Mouse (Mus musculus) limb, embryonic 15.5 days (tissue): ENCODE results near the gene Osbpl2. TPM values are rescaled to one million over a fixed set of nuclear protein-coding genes. Genes with fewer than 3 reads are reported as not detected.

Experiments
- ATAC-seq: fragments of 200-750 bp; cut with Nextera tagmentation; 2 replicates; pipeline ENCODE4 v1.8.0; 2017; ENCODE audit warnings: low read depth, moderate TSS enrichment; ENCODE audit not compliant: insufficient number of reproducible peaks, low FRiP score, low TSS enrichment
- H3K27ac ChIP-seq: fragments of 300-500 bp; sonication (generic); 2 replicates; pipeline ENCODE4 v1.5.1; 2015; ENCODE audit warnings: moderate library complexity, mild to moderate bottlenecking, inconsistent platforms
- H3K27me3 ChIP-seq: fragments of 300-500 bp; sonication (generic); 2 replicates; pipeline ENCODE4 v1.6.1; 2015; ENCODE audit warnings: inconsistent platforms
- H3K36me3 ChIP-seq: fragments of 300-500 bp; sonication (generic); 2 replicates; pipeline ENCODE4 v1.6.1; 2015; ENCODE audit warnings: inconsistent platforms
- H3K4me1 ChIP-seq: fragments of 300-500 bp; sonication (generic); 2 replicates; pipeline ENCODE4 v1.6.1; 2015; ENCODE audit warnings: inconsistent platforms
- H3K4me2 ChIP-seq: fragments of 300-500 bp; sonication (generic); 2 replicates; pipeline ENCODE4 v1.6.1; 2015; ENCODE audit warnings: mild to moderate bottlenecking, inconsistent platforms
- H3K4me3 ChIP-seq: fragments of 300-500 bp; sonication (generic); 2 replicates; pipeline ENCODE4 v1.5.1; 2015; ENCODE audit warnings: mild to moderate bottlenecking, inconsistent platforms
- H3K9ac ChIP-seq: fragments of 300-500 bp; sonication (generic); 2 replicates; pipeline ENCODE4 v1.6.1; 2015; ENCODE audit warnings: inconsistent platforms
- H3K9me3 ChIP-seq: fragments of 300-500 bp; sonication (generic); 2 replicates; pipeline ENCODE4 v1.6.1; 2016; ENCODE audit warnings: inconsistent platforms
- WGBS: fragments of 180-500 bp; shearing (Covaris S2); methylation state at CpG from one replicate; pipeline ENCODE4 v1.1.7; 2015; 5-methylcytosine and 5-hydroxymethylcytosine counted together
- polyA plus RNA-seq: library from polyadenylated mRNA; unstranded; fragments of >200 nt; fragmentation: Nextera tagmentation; extraction: Ambion mirVana; gene quantifications from 2 replicates; pipeline ENCODE4 v1.2.1, GENCODE M21; 2015

Osbpl2 gene
- polyA plus RNA-seq, 1 experiment from 2014 or later = 45.2 TPM

GRCm38 (mm10) chr2:180196610-180197322 is 77.7 kb downstream of the Osbpl2 start:
- H3K27me3 ChIP-seq = no peaks in the 10 kb centered on the region
- H3K4me2 ChIP-seq = no peak overlapping the region
- no peak overlapping the region for H3K27ac ChIP-seq
- H3K36me3 ChIP-seq = 0 out of 2 replicates have a peak, but pooled peaks cover 3% of the 10 kb centered on the region
- no peak overlapping the region for H3K4me3 ChIP-seq
- H3K9me3 ChIP-seq = no peaks in the 10 kb centered on the region
- no peaks in the 10 kb centered on the region for H3K4me1 ChIP-seq
- no peak overlapping the region for H3K9ac ChIP-seq
- 72% methylated on average over 8 of the region's 12 CpGs for whole genome bisulfite sequencing
- ATAC-seq = no peak

- H3K27me3 ChIP-seq = no peaks in the 10 kb centered on the region
- no peak overlapping the region for H3K4me2 ChIP-seq
- H3K27ac ChIP-seq = no peak overlapping the region
- H3K9me3 ChIP-seq = no peaks in the 10 kb centered on the region
- no peaks in the 10 kb centered on the region for H3K4me1 ChIP-seq
- 79% methylated on average over 10 of the region's 10 CpGs for WGBS
- no peak for ATAC-seq
- H3K36me3 ChIP-seq = 0 out of 2 replicates have a peak, but pooled peaks cover 3% of the 10 kb centered on the region
- H3K9ac ChIP-seq = no peak overlapping the region
- no peak overlapping the region for H3K4me3 ChIP-seq
Observed at GRCm38 (mm10) chr2:180197323-180198037, 78.4 kb downstream of the Osbpl2 start.

GRCm38 (mm10) chr2:180198782-180199181 is 79.7 kb downstream of the Osbpl2 start:
- Histone ChIP-seq H3K4me2 (no peak overlapping the region), H3K36me3 (0 out of 2 replicates have a peak, but pooled peaks cover 3% of the 10 kb centered on the region), H3K27ac (no peak overlapping the region), H3K9ac (no peak overlapping the region), H3K4me3 (no peak overlapping the region), H3K4me1 (no peaks in the 10 kb centered on the region), H3K9me3 (no peaks in the 10 kb centered on the region), H3K27me3 (no peaks in the 10 kb centered on the region)
- WGBS = 90% methylated on average over 10 of the region's 10 CpGs
- ATAC-seq = no peak

- Histone ChIP-seq H3K4me1 (peaks cover 5% of the 10 kb centered on the region; the same call in 1 of the 2 replicates), H3K27ac (no peak overlapping the region), H3K4me3 (no peak overlapping the region), H3K9ac (no peak overlapping the region), H3K36me3 (0 out of 2 replicates have a peak, but pooled peaks cover 3% of the 10 kb centered on the region), H3K27me3 (no peaks in the 10 kb centered on the region), H3K9me3 (no peaks in the 10 kb centered on the region), H3K4me2 (no peak overlapping the region)
- WGBS = 78% methylated on average over 11 of the region's 11 CpGs
- no peak for ATAC-seq
Observed at GRCm38 (mm10) chr2:180200681-180201080, 81.6 kb downstream of the Osbpl2 start.

- no peak for ATAC-seq
- 66% methylated on average over 9 of the region's 9 CpGs for WGBS
- H3K36me3 ChIP-seq = no peaks in the 10 kb centered on the region
Observed at GRCm38 (mm10) chr2:180201303-180201702, 82.2 kb downstream of the Osbpl2 start.

GRCm38 (mm10) chr2:180202263-180202662 is 83.2 kb downstream of the Osbpl2 start:
- WGBS = 85% methylated on average over 14 of the region's 14 CpGs
- Histone ChIP-seq H3K27ac (no peak overlapping the region), H3K4me1 (peaks cover 5% of the 10 kb centered on the region; the same call in 1 of the 2 replicates), H3K27me3 (no peaks in the 10 kb centered on the region), H3K4me2 (no peak overlapping the region), H3K9me3 (no peaks in the 10 kb centered on the region), H3K9ac (no peak overlapping the region), H3K36me3 (0 out of 2 replicates have a peak, but pooled peaks cover 2% of the 10 kb centered on the region), H3K4me3 (no peak overlapping the region)
- ATAC-seq = no peak

More at GRCm38 (mm10) chr2:180201303-180201702, 82.2 kb downstream of the Osbpl2 start:
- H3K4me1 ChIP-seq = peaks cover 5% of the 10 kb centered on the region; the same call in 1 of the 2 replicates
- no peaks in the 10 kb centered on the region for H3K9me3 ChIP-seq
- no peak overlapping the region for H3K27ac ChIP-seq
- H3K4me3 ChIP-seq = no peak overlapping the region
- no peak overlapping the region for H3K9ac ChIP-seq
- no peaks in the 10 kb centered on the region for H3K27me3 ChIP-seq
- no peak overlapping the region for H3K4me2 ChIP-seq

GRCm38 (mm10) chr2:180202805-180203204 is 83.7 kb downstream of the Osbpl2 start:
- no peaks in the 10 kb centered on the region for H3K27me3 ChIP-seq
- no peak for ATAC-seq
- no peak overlapping the region for H3K9ac ChIP-seq
- H3K27ac ChIP-seq = no peak overlapping the region
- no peak overlapping the region for H3K4me3 ChIP-seq
- WGBS = 82% methylated on average over 10 of the region's 10 CpGs
- no peaks in the 10 kb centered on the region for H3K9me3 ChIP-seq
- H3K4me1 ChIP-seq = peaks cover 5% of the 10 kb centered on the region; the same call in 1 of the 2 replicates
- H3K4me2 ChIP-seq = no peak overlapping the region
- H3K36me3 ChIP-seq = 0 out of 2 replicates have a peak, but pooled peaks cover 2% of the 10 kb centered on the region

- WGBS = 72% methylated on average over 9 of the region's 9 CpGs
- H3K4me1 ChIP-seq = peaks cover 5% of the 10 kb centered on the region; the same call in 1 of the 2 replicates
- H3K4me3 ChIP-seq = no peak overlapping the region
- 0 out of 2 replicates have a peak, but pooled peaks cover 2% of the 10 kb centered on the region for H3K36me3 ChIP-seq
- no peak overlapping the region for H3K9ac ChIP-seq
- no peak overlapping the region for H3K27ac ChIP-seq
- H3K4me2 ChIP-seq = no peak overlapping the region
- no peaks in the 10 kb centered on the region for H3K9me3 ChIP-seq
- no peaks in the 10 kb centered on the region for H3K27me3 ChIP-seq
- ATAC-seq = no peak
Observed at GRCm38 (mm10) chr2:180204501-180204900, 85.4 kb downstream of the Osbpl2 start.

GRCm38 (mm10) chr2:180205083-180205955 is 86.2 kb downstream of the Osbpl2 start:
- Histone ChIP-seq H3K27me3 (no peaks in the 10 kb centered on the region), H3K27ac (no peak overlapping the region), H3K36me3 (0 out of 2 replicates have a peak, but pooled peaks cover 2% of the 10 kb centered on the region), H3K4me2 (no peak overlapping the region), H3K4me1 (peaks cover 5% of the 10 kb centered on the region; the same call in 1 of the 2 replicates), H3K9ac (no peak overlapping the region), H3K9me3 (no peaks in the 10 kb centered on the region), H3K4me3 (no peak overlapping the region)
- no peak for ATAC-seq
- WGBS = 81% methylated on average over 12 of the region's 12 CpGs

- H3K4me3 ChIP-seq = no peak overlapping the region
- WGBS = 81% methylated on average over 2 of the region's 2 CpGs
- no peak overlapping the region for H3K27ac ChIP-seq
- H3K27me3 ChIP-seq = no peaks in the 10 kb centered on the region
- 0 out of 2 replicates have a peak, but pooled peaks cover 2% of the 10 kb centered on the region for H3K36me3 ChIP-seq
- H3K4me1 ChIP-seq = peaks cover 5% of the 10 kb centered on the region; the same call in 1 of the 2 replicates
- H3K4me2 ChIP-seq = no peak overlapping the region
- H3K9me3 ChIP-seq = no peaks in the 10 kb centered on the region
- ATAC-seq = no peak
- H3K9ac ChIP-seq = no peak overlapping the region
Observed at GRCm38 (mm10) chr2:180205956-180206280, 86.8 kb downstream of the Osbpl2 start.

GRCm38 (mm10) chr2:180207840-180208239 is 88.7 kb downstream of the Osbpl2 start:
- Histone ChIP-seq H3K27ac (no peak overlapping the region), H3K9me3 (no peaks in the 10 kb centered on the region), H3K36me3 (0 out of 2 replicates have a peak, but pooled peaks cover 2% of the 10 kb centered on the region), H3K4me3 (no peak overlapping the region), H3K4me2 (no peak overlapping the region), H3K4me1 (peaks cover 5% of the 10 kb centered on the region; the same call in 1 of the 2 replicates), H3K27me3 (no peaks in the 10 kb centered on the region), H3K9ac (no peak overlapping the region)
- WGBS = 64% methylated on average over 7 of the region's 7 CpGs
- no peak for ATAC-seq
